Mouse (Mus musculus) lung, postnatal 4 days (tissue): ENCODE measurements around the gene Nptx1.
A peak's percentile ranks its signal among the peaks of the same experiment; 100 is the strongest.

Experiments used
- DNase-seq, 2 experiments: peaks; one replicate each; pipeline ENCODE4 v3.0.0; 2021

The Nptx1 gene

DNA sequence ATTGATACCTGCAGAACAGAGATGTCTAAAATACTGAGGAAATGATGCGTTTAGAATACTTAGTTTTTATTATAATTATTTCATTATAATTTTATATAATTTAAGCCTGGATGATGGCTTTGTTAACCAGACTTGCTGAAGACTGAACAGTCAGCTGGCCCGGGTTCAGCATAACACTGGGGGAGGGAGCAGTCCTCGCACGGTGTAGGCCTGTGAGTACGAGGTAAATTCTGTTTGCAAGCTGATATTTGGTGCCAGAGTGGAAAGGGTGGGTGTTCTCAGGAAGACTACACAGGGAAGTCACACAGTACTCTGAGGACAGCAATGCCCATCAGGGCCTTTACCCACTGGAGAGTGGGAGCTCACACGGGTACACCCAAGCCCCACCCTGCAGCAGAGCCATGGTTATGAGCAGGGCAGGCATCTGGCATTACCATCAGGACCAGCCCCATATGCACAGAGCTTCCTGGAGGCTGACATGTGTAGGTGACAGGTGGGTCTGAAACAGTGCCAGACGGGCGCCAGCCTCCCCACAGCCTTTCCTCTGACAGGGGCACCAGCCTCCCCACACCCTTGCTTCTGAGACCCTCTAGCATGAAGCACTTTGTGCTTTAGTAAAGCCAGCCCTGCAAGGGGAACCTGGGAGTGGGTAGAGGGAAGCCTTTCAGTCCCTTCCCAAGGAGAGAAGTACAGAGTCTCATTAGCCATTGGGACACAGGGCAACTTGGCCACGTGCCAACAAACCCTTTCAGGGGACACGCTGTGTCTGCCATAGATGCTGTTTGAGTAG, 3.2 kb upstream of the Nptx1 start:
- DNase-seq, result no peak

DNA sequence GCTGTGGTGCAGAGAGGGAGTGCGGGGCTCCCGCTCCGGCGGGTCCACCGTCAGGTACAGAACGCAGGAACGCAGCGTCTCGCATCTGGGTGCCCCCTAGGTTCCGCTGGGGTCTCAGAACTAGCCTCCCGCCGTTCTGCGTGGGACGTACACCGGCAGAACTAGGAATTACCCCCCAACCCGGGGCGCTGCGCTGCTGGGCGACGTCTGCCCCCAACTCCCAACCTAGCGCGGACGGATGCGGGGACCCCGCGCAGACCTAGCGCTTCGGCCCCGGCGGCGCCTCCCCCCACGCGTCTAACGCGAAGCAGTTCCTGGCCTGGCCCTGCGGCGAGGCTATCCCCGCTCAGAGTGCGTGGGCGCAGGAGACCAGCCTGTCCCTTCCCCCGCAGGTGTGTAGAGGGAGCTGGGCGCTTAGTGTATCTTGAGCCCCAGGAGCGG, 1.8 kb upstream of the Nptx1 start:
- DNase-seq, result no peak

DNA sequence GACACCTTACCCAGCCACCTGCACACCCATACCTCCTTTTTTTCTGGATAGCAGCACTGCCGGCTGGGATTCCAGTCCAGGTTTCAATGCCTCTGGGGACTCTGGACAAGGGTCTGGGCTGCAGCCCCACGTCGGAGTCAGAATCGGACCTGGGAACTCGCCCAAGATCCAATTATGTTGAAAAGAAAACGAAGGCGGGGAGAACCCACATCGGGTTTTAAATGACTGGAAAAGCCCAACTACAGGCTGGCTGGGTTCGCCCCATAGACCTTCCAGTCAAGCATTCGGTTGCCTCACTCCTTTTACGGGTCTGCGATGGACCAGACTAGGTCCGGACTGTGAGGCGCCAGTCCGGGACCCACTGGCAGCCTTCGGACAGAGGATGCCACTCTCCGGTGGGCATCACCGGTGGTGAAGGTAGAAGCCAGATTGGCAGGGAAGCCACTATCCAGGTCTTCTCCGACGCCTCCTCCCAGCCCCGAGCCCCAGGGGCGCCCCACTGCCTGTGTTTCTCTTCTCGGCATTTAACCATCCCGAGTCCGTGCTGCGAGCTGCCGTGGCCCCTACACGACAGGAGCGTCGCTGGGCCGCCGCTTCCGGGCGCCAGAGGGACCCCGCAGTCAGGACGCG, 1.3 kb upstream of the Nptx1 start:
- no peak for DNase-seq

DNA sequence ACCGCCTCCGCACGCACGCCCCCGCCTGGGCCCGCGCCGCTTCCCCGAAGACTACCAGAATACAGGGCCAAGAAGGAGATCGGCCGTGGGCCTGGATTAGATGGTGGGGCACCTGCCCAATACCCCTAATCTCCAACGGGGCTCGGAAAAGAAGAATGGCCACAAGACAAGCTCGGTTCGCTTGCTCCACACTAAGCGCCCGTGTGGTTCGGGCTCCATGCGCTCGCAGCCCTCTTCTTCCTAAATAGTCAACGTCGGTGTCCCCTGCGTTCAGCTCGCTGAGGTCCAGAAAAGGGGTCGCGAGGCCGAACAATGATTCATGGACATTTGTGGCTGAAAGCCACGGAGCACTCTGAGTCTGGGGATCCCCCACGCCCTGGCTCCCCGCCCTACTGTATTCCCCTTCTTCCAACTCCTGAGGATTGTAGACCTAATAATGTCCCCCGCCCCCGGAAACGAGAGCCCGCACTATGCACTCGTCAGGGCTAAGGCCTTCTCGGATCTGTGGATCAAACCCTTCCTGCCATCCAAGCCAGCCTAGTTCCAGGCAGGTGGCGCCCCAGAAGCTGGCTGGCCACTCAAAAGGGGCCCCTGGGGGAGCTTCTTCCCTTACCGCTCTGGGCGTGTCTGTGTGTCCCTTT, 518 bp upstream of the Nptx1 start:
- no peak for DNase-seq

DNA sequence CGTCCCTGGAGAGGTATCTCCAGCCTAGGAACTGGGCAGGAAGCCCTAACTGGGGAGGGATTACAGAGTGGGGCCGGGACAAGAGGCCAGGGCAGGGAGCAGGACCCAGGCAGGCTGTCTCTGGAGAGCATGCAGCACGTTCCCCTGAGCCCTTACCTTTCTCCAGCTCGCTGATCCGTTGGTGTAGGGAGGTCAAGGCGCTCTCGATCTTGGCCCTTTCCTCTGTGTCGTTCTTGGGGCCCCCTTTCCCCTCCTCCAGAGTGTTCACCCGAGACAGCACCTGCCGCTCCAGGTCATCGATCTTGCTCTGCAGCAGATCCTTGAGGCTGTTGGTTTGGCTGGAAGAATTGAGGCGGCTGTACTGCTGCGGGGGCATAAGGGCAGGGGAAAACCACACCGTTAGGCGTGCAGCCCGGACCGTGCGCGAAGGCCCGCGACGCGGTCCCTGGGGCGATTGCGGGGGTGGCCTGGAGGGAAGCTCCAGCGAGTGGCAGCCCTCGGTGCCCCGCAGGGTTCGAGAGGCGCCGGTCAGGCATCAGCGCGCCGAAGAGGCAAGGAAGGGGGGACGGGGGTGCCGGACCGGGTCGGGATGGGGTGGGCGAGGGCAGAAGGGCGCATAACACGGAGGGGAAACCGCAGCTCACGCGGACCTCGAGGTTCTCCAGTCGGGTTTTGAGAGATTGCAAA, 914 bp downstream of the Nptx1 start:
- no peak for DNase-seq

DNA sequence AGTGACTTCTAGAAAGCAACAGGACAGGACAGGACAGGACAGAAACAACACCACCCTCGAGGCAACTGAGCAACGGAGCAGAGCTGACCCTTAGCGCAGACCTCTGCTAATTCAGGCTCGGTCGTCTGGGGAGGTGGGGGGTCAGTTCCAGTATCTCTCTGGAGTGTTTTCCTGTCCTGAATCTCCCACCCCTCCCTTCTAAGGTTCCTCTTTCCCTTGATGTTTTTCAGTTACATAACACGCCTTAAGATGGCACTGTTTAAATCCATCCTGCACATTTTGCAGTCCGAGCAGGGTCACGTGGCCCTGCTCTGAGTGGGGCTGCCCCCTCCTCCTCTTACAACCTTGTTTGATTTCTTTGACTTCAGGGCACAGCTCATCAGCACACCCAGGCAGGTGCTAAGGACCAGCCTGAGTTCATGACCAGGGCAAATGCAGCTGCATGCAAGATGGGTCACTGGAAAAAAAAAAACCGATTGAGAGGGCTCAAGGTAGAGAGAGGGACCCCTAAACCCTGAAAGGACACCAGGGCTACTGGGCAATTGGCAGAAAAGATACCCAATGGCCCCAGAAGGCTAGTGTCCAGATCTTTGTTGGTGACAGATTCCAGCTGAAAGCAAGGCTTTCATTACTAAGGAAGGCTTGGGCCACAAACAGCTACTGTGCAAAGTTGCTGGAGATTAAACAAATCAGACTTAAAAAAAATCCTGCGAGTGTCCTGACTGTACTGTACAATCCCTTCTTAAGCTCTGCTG, 1.6 kb downstream of the Nptx1 start:
- DNase-seq, result no peak

DNA sequence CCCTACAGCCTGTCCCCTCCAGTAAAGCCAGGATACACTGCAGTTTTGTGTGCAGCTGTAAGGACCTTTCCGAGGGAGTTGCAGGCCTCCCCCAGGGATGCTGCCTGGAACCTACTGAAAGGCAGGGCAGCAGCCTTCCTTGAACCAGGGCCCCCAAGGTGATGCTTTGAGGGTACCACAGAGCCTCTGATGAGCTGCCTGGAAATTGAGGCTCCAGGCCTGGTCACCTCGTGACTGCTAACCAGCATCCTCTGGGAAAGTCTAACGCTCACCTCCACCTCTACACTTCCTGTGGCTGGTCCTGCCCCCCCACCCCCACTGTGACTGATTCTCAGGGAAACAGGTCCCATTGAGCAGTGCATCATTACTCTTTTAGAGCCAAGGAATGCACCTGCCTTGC, 2.3 kb downstream of the Nptx1 start:
- DNase-seq, result no peak

DNA sequence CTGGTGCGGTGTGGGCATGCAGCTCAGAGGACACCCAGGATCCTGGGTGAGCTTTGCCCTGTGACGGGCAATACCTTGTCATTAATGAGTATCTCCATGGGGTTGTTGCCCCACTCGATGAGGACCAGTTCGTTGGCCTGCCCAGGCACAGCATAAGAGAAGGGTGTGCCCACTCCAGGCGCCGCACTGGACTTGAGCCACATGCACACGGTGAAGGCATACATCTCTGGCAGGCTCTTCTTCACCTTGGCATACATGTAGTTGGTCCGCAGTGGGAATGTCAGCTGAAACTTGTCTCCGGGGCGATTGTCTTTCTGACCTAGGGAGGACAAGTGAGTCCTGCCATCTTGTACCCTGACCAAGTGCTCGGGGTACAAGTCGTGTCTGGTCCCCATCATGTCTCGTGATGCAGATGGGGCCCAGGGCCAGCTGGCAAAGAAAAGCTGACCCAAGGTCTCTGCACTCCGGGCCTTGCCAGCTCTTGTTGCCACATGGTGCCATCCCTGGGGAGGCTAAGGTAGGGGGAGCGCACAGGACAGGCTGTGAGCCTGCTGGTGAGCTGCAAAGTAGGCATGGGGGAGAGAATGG, 2.9 kb downstream of the Nptx1 start:
- no peak for DNase-seq

DNA sequence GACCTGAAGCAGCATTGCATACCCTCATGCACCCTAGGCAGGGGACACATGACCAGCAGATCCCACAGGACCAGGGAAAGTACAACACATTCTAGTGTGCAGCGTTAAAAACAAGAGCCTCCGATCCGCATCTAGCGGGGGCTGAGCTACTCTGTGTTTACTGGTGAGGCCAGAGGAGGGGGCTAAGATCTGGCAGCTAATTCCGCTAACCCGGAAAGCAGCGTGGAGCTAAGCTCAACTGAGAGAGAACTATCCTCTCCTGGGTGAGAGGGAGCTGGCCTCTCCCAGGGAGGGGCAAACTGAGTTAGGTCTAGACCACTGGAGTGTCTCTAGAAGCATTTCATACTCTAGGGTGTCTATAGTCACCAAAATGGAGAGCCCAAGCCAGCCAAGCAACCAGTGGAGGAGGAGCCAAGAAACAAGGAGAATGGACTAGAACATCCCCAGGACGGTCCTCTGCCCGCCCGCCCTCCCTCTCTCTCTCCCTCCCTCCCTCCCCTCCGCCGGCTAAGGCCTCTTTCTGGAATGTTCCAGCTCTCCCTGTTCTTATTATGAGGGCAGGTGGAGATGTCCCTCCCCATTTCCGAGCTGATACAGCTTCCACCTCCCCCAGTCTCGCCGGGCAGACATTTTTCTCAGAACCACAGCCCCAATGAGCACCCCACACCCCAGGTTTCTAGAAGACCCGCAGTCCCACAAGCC, 3.6 kb downstream of the Nptx1 start:
- DNase-seq, result no peak

DNA sequence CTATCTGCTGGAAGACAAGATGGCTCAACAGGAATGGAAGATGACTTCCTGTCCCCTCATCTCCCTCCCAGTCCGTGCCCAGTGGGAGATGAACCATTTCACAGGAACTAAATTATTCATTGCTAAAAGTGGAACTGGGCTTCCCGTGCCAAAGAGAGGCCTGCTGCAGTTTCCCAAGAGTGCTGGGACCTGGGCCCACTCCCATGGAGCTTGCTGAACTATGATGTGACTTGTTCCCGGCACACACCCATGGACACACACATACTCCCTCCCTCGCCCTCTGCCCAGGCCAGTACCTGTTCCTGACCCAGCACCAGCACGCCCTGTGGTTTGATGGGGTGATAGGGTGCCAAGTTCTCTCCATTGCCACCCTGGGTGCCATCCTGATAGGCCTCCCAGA, 4.7 kb downstream of the Nptx1 start:
- DNase-seq, result no peak

DNA sequence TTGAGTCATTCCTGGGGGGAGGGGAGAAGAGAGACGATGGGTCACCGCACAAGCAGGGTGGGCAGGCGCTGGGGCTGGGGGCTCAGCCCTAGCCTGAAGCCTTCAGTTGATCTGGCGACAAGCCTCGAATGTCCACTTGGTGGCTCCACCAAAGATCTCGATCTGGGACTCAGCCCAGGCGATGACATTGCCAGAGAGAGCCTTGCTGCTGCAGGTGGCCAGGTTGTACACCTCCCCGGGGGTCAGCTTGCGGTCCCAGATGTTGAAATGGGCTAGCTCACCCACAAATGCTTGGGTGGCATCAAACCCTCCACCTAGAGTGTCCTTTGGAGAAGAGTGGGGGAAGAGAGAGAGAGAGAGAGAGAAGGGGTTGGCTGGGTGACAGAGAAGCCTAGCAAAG, 5.2 kb downstream of the Nptx1 start:
- DNase-seq, result no peak

DNA sequence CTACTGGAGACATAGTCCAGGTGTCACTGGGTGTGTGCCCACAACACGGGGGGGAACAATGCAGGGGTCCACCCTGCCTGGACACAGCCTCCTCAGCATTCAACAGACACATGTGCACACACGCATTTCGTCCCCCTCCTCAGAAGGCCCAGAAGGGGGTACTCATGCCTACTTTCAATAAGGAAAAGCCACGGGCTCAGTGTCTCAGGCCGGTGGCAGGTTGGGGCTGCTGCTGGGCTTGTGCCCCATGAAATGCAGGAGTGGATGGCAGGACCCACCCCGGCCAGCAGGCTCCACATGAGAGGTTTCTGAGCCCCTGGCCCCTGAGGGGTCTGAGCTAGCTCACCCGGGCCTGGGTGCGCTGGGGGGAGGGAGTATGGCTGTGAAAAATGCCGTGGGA, 6.5 kb downstream of the Nptx1 start:
- no peak for DNase-seq

DNA sequence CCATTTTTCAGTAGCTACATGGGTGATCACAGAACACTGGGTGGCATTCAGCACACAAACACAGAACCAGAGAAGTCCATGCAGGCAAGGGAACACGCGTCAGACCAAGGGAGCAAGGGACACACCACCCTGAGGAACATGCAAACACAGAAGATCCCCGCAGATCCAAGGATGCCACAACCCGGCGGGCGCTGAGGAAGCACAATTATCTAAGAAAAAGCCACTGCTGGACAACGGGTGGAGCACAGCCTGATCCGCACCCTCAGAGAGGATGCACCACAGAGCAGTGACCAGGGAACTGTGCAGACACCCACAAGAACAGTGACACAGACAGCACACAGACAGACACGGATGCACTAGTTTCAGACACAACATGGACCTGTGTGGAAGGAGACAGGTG, 7.0 kb downstream of the Nptx1 start:
- DNase-seq, result no peak

DNA sequence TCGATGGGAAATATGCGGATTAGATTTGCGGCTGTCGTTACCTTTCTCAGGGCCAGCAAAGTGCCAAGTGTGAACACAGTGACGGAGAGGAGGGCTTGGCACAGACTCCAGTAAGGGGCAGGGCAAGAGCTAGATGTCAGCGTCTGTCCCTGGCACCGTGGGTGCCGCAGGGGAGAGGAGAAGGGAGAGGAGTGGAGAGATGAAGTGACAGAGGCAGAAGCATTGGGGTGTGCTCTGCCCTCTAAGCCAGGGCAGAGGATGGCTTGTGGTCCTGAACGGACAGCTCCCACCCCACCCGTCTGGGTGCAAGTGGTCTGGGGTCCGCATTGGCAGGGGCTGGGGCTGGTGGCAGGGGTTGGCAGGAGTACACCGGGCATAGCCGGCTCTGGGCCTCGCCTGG, 7.6 kb downstream of the Nptx1 start:
- no peak for DNase-seq

DNA sequence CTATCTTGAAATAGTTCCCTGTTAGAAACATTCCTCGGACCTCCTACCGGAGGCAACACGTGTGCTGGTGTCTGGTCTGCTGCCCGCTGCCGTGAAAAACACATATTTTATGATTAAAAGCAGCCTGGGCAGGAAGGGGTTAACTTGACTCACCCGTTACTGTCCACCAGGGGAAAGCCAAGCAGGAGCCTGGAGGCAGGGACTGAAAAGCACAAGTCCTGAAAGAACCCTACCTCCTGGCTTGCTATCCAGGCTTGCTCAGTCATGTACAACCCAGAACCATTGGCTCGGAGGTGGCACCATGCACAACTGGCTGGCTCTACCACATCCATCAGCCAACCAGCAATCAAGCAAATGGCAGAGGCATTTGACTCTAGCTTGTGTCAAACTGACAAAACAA, 13.8 kb downstream of the Nptx1 start:
- DNase-seq, result no peak

DNA sequence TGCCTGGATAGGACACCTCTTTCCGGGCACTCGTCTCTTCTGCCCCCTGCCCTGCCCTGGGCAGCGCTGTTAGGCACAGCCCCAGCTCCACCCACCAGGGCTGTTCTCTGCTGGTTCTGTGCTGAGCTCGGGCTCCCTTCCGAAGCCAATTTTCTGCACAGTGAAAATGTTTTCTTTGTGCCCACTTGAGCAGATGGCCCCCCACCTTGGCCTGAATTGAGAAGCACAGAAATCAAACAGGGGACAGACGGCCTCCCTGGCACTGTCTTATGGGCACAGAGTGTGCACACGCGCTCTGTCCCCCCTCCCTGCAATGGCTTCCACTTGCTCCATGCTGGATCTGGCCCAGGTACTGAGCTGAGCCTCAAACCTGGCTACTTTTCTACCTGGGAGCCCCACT, 15.1 kb downstream of the Nptx1 start:
- DNase-seq, result no peak

DNA sequence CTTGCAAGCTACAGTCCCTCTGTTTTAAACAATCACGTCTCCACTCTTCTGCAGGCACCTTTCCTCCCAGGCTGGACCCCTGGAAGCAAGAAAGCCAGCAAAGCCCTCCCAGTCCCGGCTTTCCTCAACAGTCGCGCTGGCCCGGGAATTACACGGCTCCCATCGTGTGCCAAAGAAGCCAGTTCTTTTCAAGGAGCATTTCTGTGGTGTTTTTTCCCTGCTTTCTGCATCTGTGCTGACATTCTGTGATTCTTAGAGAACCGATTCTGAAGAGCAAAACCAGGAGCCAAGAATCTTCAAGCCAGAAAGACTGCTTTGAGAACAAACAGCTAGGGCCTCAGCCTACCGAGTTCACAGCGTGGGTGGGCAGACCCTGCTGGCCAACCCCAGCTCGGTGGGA, 18.6 kb downstream of the Nptx1 start:
- DNase-seq, result no peak

DNA sequence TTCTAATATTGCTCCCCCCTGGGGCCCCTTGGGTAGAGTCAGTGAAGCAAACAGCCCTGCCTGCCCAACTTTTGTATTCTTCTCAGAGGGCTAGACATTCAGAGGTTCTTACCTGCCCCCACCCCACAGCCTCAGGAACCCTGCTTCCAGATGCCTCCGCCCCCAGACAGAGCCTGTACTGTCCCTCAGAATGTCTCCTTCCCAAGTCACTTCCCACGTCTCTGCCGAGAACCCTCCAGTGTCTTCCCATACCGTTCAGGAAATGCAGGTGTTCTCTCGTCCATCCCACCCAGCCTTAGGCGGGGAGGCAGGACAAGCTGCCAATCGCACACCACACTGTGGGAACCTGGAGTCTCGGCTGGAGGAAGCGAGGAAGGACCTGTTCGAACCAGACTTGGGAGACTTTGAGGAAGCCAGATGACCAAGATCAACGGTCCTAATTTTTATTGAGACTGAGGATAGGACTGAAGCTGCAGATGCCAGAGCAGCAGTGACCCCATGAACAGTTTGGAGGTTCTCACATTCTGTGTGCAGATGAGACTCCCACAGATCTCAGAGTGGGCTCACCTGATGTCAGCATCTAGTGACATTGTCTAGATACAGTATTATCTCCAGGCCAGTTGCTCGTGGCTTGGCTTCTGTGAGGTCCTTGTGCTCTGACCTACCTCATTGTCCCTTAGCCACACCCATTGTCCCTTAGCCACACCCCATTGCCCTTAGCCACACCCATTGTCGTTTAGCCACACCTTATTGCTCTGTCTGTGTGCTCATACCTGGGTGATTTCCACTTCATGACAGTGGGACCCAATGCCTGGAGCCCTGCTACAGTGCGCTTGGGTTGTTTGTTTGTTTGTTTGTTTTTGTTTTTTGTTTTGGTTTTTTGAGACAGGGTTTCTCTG, 21.2 kb downstream of the Nptx1 start:
- DNase-seq, result no peak

DNA sequence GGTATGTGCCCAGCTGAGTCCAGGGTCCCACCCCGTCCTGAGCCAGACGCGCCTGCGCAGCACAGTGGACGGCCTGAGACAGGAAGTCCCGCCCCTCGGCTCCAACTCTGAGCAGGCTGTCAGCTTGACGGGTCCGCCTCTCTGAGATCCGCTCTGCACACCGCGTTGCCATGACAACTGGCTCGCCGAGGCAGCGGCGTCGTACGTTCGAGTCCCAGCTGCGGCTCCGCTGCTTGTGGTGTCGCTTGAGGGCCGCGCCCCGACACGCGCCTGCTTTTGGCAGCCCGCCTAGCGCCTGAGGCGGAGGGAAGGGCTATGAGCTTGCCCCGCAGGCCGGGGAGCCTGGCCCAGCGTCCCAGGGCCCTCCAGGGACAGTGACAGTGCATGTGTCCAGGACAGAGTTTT, 23.0 kb downstream of the Nptx1 start:
- peak; percentile 89 to 94 for DNase-seq

DNA sequence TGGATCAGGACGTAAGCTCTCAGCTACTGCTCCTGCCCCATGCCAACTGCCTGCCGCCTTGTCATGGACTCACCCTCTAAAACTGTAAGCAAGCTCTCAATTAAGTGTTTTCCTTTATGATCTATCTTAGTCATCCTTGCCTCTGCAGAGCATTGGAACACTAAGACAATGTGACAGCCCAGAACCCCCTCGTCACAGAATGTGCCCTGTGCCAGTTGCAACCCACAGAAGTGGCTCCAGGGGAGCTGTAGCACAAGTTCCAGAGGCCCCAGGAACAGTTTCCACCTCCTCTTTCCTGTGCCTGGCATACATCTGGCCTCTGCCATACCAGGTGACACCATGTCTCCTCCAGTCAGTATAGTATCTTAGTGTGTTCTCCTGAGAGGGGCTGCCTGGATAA, 24.2 kb downstream of the Nptx1 start:
- no peak for DNase-seq

DNA sequence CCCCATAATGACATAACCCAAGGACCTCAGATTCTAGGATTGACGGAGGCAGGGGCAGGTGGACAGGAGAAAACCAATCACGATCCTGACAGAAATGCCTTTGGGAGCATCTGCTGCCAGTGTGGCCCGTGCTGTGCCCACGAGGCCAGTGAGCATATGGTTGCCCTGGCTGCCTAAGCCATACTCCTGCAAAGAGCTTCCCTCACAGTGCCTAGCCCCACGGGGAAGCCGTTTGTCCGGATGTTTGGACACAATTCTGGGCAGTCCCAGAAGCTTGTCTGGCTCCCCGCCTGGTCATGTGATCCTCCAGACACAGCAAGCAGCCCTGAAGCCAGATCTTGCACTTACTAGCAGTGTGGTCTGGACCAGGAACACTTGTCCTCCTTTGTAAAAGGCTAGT, 24.8 kb downstream of the Nptx1 start:
- peak; percentile 55 to 83 for DNase-seq
